Mouse (Mus musculus): ENCODE measurements at regions not wholly inside any gene's neighbourhood (a gene's known extent, or its start where the extent isn't known, plus 50 kb on each side); places are given as distances from the start of the nearest gene placed in this dataset.

GRCm38 (mm10) chr11:109039792-109040518 lies 104.2 kb downstream of the E030025P04Rik start:
- no peak for DNase-seq (ENCODE audit: low spot score)

- DNase-seq (ENCODE audit: low spot score), result no peak
Observed at GRCm38 (mm10) chr11:109039060-109039791, 104.9 kb downstream of the E030025P04Rik start.

DNA sequence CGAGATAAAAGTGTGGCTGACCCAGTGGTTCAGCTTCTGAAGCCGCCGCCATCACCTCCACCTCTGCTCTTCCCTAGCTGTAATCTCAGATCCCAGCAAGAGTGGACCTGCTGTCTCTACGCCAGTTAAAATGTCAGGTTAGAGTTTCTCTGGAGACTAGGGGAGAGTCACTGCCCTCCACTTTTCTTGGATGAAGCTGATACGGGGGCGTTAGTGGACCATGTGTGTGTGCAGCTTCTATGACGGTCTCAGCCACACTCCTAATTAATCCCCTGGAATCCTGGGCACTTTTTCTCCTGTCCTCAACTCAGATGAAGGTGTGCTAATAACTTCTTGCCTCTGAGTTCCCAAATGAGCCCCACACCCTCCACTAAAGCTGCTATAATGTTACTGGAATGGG lies 106.0 kb downstream of the E030025P04Rik start:
- no peak for DNase-seq (ENCODE audit: low spot score)

DNA sequence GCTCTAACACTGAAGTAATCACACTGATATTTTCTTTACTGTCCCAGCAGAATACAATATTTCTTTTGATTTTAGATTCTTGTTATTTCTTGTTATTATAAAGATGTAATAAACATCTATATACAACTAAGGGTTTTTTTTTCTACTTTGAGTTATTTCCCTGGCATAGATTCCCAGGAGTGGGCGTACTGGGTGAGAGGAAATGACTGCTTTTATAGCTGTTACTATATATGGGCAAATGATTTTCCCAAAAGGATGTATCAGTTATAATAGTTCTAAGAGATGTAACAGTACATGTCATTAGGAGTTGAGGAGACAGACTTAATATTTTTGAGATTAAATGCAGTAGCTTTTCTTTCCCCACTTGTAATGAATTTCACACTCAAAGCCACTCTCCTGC lies 109.6 kb downstream of the E030025P04Rik start:
- DNase-seq (ENCODE audit: low spot score), result no peak

DNA sequence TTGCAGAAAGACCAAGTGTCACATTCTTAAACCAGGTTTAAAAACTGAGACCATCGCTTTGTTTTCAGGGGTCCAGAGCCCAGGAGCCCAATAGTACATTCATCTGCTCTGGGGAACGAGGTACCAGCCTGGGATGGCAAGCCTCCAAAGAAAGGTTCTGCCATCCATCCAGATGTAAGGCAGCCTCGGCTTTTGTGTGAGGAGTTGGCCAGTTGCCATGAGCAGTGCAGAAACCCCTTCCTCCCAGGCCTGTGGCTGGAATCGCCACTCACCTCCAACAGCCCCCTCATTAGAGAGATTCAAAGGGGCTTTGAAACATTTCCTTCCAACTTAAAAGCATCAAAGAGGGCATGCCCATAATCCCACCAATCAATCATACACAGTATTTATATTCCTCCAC lies 110.1 kb downstream of the E030025P04Rik start:
- no peak for DNase-seq (ENCODE audit: low spot score)

DNA sequence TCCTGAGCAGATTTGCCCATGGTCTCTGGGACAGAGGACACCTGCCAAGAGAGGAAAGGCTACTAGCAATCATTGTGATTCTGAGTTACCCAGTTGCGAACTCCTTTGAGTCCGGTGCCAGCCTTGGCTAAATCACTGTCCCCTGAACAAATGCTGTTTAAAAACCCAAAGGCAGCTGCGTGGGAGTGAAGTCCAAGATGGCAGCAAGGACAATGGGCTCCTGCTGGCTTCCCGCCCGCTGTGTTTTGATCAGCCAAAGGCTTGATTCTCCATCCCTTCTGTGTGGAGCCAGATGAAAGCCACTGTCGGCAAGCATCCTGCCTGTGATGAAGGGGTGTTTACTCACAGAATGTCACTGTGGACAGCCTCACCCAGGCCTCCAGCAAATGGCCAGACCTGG lies 111.4 kb downstream of the E030025P04Rik start:
- no peak for DNase-seq (ENCODE audit: low spot score)

GRCm38 (mm10) chr11:109030486-109030885 lies 110.3 kb downstream of the Axin2 start:
- peak; percentile 1 for DNase-seq (ENCODE audit: low spot score)

DNA sequence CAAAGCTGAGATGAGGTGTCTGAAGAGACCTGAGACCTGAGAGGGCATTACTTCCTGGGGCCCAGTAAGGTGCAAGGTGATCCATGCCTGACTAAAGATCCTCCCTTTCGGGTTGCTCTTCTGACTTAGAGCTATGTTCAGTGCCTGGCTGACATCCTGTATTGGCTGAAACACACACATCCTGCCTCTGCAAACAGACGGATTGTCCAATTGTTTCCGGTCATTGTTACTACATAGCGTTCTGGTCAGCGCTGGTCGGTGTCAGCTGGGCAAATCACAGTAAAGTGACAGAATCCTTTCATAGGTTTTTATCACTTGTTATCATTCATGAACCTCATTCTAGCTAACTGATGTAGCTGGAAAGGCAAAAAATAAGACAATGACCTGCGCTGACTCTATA lies 109.7 kb downstream of the Axin2 start:
- no peak for DNase-seq (ENCODE audit: low spot score)

DNA sequence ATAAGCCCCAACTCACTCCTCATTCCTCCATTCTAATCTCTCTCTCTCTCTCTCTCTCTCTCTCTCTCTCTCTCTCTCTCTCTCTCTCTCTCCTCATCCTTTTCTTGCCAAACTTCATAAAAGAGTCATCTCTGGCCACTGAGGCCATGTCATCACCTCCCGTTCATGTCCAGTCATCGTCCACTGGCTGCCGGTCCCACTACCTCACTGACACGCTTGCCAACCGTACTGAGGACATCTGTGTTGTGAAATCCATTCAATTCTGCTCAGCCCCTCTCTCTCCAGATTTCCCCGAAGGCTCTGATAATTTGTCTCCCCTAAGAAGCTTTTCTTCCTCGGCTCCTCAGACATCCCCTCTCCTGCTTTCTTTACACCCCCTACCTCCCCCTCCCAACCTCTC lies 94.7 kb downstream of the Axin2 start:
- DNase-seq (ENCODE audit: low spot score), result no peak

DNA sequence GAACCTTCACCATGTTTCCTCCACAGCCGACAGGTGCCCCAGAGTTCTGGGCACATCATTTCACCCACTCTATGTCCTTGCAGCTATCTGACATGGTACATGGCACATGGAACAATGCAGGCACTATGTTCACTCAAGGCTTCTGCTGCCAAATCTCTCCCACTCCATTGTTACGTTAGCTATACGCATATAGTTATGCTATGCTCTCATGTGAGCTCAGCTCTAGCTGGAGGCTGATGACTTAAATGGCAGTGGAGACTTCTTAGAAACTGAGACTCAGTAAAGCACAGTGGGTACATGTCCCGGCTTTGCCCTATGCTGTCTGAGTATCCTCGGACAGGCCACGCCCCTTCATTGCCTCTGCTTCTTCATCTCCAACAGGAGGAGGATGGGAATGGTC lies 91.0 kb downstream of the Axin2 start:
- DNase-seq (ENCODE audit: low spot score), result no peak

DNA sequence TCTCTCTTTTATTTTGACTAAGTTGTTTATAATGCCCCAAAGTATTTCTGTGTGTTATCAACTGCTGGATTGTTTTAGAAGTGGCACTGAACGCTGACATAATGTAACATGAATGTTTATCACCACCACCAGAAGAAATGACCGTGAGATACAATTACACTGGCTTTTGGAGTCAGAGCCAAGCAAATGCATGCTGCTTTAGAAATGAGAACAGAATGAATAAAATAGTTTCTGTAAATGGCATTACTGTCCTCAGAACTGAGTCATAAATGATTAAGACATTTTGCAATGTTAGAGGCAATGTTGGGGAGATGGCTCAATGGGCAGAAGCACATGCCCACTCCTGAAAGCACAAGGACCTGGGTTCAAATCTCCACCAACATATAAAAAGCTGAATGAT lies 88.7 kb downstream of the Axin2 start:
- DNase-seq (ENCODE audit: low spot score), result no peak

DNA sequence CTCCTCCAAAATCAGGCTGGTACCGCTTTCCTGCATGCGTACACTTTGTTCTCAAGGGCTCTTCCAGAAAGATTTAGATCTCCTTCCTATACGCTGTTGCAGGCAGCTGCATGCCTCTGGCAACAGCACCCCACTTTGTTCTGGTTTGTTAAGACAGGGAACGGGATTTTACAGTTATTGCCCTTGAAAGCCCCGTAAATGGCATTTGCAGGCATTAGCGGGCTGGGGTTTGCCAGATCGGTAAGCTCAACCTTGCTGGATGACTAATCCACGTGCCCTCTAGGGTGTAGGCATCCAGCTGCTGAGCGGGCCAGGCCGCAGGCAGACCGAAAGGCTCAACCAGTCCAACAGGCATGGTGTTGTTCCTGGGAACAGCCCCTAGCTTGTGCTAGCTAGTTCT lies 85.5 kb downstream of the Axin2 start:
- DNase-seq (ENCODE audit: low spot score), result no peak

Measured in c-Kit-positive CD71-positive TER-119-positive erythroid progenitor cells, embryonic 14.5 days (primary cell).